Mouse (Mus musculus): ENCODE results near the gene Kif3b. TPM values are rescaled to one million over a fixed set of nuclear protein-coding genes. Genes with fewer than 3 reads are reported as not detected.

Kif3b gene
- polyA plus RNA-seq, 1 experiment = 27.1 TPM

DNA sequence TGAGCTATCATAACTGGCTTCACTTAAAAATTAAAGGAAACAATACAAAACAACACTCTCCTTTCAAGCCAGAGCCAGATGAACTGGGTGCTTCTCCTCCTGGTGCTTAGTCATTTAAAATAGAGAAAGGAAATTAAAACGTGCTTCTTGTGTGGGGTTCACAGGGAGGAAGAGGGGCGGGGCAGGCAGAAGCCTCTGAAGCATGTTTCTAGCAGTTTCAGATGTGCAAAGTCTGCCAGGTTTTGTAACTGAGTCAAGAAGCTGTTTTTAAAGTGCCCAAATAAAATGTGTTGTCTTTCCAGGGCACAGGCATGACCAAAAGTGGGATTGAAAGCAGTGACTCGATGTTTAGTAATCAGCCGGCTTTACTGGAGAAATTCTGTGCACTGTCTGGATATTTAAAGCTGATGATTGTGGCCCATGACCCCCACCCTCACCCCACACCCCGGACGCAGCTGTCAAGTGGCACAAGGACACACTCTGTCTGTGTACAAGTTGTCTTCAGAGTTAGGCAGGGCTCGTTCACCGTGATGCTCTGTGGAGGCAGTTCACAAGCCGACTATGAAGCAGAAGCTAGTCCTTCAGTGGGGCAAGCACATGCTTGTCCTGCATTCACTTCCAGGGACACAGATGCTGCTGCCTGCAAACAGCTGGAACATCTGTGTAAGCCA is 34.6 kb downstream of the Kif3b start:
- DNase-seq = no peak
- Histone ChIP-seq H3K4me3 (replicated peaks; ENCODE audit: insufficient read depth, low read depth, low read length) (no peak overlapping the region), H3K27ac (ENCODE audit: insufficient read depth, low read length) (no peak overlapping the region), H3K27me3 (ENCODE audit: control insufficient read depth, insufficient read depth, low read length) (no peaks in the 10 kb centered on the region), H3K4me1 (ENCODE audit: control insufficient read depth, insufficient read depth, low read length) (no peaks in the 10 kb centered on the region)
- TF ChIP-seq CTCF (IDR thresholded peaks at IDR 0.05; ENCODE audit: borderline replicate concordance, insufficient read depth, low read depth, low read length) (no peak), POLR2A (IDR thresholded peaks at IDR 0.05; ENCODE audit: borderline replicate concordance, insufficient read depth, low read length) (no peak)
- WGBS = 83% methylated on average over 9 of the region's 9 CpGs

DNA sequence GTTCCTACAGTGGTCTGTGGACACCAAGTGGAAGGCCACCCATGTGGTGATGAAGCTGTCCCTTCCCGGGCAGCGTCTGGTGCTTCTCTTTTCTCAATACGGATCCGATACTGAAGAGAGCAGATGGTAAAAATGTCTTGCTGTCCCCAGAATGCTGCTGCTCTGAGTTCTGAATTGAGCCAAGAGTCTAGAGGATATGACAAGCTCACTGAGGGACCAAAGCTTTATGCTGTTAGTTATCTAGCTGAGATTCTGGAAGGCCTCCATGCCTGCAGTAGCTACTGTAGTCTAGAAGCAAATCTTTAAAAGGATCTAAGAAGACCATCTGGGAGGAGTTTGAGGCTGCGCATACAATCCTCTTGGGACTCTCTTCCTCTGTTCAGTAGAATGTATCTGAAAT is 41.1 kb downstream of the Kif3b start:
- peak; percentile 40 to 68 for DNase-seq
- peaks cover 11% of the 10 kb centered on the region for H3K4me1 ChIP-seq (ENCODE audit: control insufficient read depth, insufficient read depth, low read length)
- no peak for TF ChIP-seq POLR2A (IDR thresholded peaks at IDR 0.05; ENCODE audit: borderline replicate concordance, insufficient read depth, low read length)
- TF ChIP-seq CTCF (IDR thresholded peaks at IDR 0.05; ENCODE audit: borderline replicate concordance, insufficient read depth, low read depth, low read length) = no peak
- H3K27me3 ChIP-seq (ENCODE audit: control insufficient read depth, insufficient read depth, low read length) = no peaks in the 10 kb centered on the region
- H3K4me3 ChIP-seq (replicated peaks; ENCODE audit: insufficient read depth, low read depth, low read length) = no peak overlapping the region
- WGBS = 12% methylated on average over 5 of the region's 5 CpGs
- H3K27ac ChIP-seq (ENCODE audit: insufficient read depth, low read length) = peak overlapping the region; percentile 1; the same call in 1 of the 2 replicates

DNA sequence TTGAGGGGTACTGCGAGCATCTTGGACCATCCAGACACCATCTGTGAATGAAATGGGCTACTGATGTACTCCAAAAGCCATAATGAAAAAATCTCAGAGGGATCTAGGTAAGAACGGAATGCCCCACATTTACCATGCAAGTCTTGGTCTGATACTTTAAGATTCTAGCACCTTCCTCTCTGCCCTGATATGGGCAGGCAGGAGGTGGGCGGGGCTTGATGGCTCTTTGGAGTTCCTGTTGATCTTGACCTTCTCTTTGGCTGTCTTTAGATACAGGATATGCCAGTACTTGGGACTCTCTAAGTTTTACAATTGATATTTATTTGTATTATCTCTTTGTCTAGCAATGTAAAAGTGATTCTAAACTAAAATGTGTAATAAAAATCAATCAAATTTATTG is 41.8 kb downstream of the Kif3b start:
- no peaks in the 10 kb centered on the region for H3K27me3 ChIP-seq (ENCODE audit: control insufficient read depth, insufficient read depth, low read length)
- peaks cover 11% of the 10 kb centered on the region for H3K4me1 ChIP-seq (ENCODE audit: control insufficient read depth, insufficient read depth, low read length)
- H3K27ac ChIP-seq (ENCODE audit: insufficient read depth, low read length) = peak overlapping the region; percentile 1; the same call in 1 of the 2 replicates
- H3K4me3 ChIP-seq (replicated peaks; ENCODE audit: insufficient read depth, low read depth, low read length) = no peak overlapping the region
- no peak for DNase-seq
- WGBS = 65% methylated on average over 3 of the region's 3 CpGs
- no peak for TF ChIP-seq CTCF (IDR thresholded peaks at IDR 0.05; ENCODE audit: borderline replicate concordance, insufficient read depth, low read depth, low read length)
- no peak for TF ChIP-seq POLR2A (IDR thresholded peaks at IDR 0.05; ENCODE audit: borderline replicate concordance, insufficient read depth, low read length)

DNA sequence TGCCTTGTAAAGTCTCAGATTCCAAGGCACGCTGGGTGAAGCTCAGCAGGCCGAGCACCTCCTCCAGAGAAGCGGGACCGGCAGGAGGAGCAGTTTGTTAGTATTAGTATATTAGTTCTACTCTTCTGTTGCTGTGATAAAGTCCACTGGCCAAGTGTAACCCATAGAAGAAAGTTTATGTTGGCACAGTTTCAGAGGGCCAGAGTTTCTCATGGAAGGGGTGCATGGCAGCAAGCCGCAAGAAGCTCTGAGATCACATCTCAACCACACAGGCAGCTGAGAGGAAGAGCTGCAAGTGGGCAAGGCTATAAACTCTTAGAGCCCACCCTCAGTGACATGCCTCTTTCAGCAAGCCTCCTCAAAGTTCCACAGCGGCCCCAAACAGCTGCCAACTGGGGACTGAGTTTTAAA is 42.6 kb downstream of the Kif3b start:
- TF ChIP-seq CTCF (IDR thresholded peaks at IDR 0.05; ENCODE audit: borderline replicate concordance, insufficient read depth, low read depth, low read length) (no peak), POLR2A (IDR thresholded peaks at IDR 0.05; ENCODE audit: borderline replicate concordance, insufficient read depth, low read length) (no peak)
- no peak overlapping the region for H3K4me3 ChIP-seq (replicated peaks; ENCODE audit: insufficient read depth, low read depth, low read length)
- WGBS = 93% methylated on average over 6 of the region's 6 CpGs

DNA sequence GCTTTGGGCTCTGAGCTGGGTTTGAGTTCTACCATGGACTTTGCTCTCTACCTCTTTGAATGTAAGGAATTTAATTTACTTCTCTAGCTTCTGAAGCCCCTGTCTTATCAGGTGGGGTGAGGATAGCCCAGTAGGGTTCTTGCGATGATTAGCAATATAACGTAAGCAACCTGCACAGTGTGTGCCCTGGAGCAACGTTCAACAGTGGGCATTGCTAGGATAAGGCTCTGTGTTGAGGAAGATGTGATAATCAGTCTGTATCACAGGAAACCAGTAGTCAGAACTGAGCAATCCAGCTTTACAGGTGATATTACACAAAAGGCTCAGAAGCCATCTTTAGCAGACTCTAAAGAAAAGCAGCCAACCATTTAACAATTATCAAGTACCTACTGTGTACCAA is 43.1 kb downstream of the Kif3b start:
- WGBS = 84% methylated on average over 3 of the region's 3 CpGs
- DNase-seq = no peak
- H3K4me1 ChIP-seq (ENCODE audit: control insufficient read depth, insufficient read depth, low read length) = peaks cover 11% of the 10 kb centered on the region
- H3K27ac ChIP-seq (ENCODE audit: insufficient read depth, low read length) = no peak overlapping the region
- no peak overlapping the region for H3K4me3 ChIP-seq (replicated peaks; ENCODE audit: insufficient read depth, low read depth, low read length)
- no peaks in the 10 kb centered on the region for H3K27me3 ChIP-seq (ENCODE audit: control insufficient read depth, insufficient read depth, low read length)
- no peak for TF ChIP-seq POLR2A (IDR thresholded peaks at IDR 0.05; ENCODE audit: borderline replicate concordance, insufficient read depth, low read length)
- TF ChIP-seq CTCF (IDR thresholded peaks at IDR 0.05; ENCODE audit: borderline replicate concordance, insufficient read depth, low read depth, low read length) = no peak

More for the DNA sequence above, 42.6 kb downstream of the Kif3b start:
- peaks cover 11% of the 10 kb centered on the region for H3K4me1 ChIP-seq (ENCODE audit: control insufficient read depth, insufficient read depth, low read length)
- DNase-seq = no peak
- H3K27ac ChIP-seq (ENCODE audit: insufficient read depth, low read length) = no peak overlapping the region
- no peaks in the 10 kb centered on the region for H3K27me3 ChIP-seq (ENCODE audit: control insufficient read depth, insufficient read depth, low read length)

DNA sequence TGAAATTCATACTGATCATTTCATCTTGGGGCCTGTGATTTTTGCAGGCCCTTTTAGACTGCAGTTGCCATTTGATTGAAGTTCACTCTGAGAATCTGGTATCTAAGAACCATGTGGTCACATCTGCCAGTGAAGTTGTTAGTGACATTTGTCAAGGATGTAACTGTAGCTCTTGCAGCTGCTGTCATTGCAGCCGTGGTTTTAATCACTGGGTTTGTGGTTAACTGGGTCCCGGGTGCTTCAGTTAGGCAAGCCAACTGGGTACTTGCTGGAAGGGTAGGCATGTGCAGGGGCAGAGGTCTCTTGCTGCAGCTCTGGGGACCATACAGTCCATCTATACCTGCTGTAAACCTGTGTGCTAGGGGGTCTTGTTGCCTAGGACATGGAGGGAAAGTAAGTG is 44.9 kb downstream of the Kif3b start:
- TF ChIP-seq CTCF (IDR thresholded peaks at IDR 0.05; ENCODE audit: borderline replicate concordance, insufficient read depth, low read depth, low read length) (no peak), POLR2A (IDR thresholded peaks at IDR 0.05; ENCODE audit: borderline replicate concordance, insufficient read depth, low read length) (no peak)
- WGBS = 73% methylated on average over 2 of the region's 2 CpGs
- DNase-seq = no peak

DNA sequence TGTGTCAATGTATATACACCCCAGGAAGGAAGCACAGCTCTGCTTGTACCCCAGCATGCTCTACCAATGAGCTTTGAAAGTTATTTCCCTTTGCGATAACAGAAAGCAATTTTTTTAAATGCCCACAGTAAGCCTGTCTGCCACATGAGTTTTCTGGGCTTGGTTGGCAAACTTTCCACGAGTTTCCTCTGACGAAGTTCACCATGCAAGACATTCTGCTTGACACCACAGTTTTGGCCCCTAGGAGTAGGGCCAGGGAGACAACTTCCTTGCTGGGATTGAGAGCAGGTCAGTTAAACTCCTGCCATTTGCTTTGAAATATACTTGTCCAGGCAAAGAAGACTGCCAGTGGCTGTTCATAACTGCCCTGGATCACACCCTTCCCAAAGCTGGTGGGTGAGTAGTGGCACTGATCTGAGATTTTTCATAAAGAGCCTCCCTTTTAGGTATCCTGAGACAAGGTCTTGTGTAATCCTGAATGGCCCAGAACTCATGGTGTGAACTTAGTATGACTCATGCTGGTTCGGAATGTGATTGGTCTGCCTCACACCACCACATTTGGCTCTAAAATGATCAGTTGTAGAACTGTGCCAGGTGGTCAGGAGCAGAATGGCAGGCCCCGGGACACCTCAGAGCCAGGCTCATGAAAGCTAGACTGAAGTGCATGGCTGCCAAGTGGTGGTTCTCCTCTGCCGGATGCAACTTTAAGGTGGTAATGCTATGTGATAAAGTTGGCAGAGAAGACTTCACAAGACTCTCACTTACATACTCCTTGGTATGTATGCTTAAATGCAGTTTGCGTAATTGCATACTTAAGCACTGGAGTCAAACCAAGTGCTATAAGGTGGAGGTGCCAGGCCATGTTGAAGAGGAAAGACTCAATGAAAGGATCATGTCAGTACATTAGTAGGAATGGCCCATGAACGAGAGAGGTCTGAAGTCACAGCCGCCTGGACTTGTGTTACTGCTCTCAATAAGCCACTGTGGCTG is 47.4 kb downstream of the Kif3b start:
- DNase-seq = peak in 1 of 2 experiments; percentile 41
- TF ChIP-seq CTCF (IDR thresholded peaks at IDR 0.05; ENCODE audit: borderline replicate concordance, insufficient read depth, low read depth, low read length) (no peak), POLR2A (IDR thresholded peaks at IDR 0.05; ENCODE audit: borderline replicate concordance, insufficient read depth, low read length) (no peak)
- 60% methylated on average over 9 of the region's 9 CpGs for WGBS
- Histone ChIP-seq H3K4me3 (replicated peaks; ENCODE audit: insufficient read depth, low read depth, low read length) (no peak overlapping the region), H3K4me1 (ENCODE audit: control insufficient read depth, insufficient read depth, low read length) (no peaks in the 10 kb centered on the region), H3K27ac (ENCODE audit: insufficient read depth, low read length) (no peak overlapping the region), H3K27me3 (ENCODE audit: control insufficient read depth, insufficient read depth, low read length) (no peaks in the 10 kb centered on the region)

More for the DNA sequence above, 44.9 kb downstream of the Kif3b start:
- no peak overlapping the region for H3K27ac ChIP-seq (ENCODE audit: insufficient read depth, low read length)
- no peak overlapping the region for H3K4me3 ChIP-seq (replicated peaks; ENCODE audit: insufficient read depth, low read depth, low read length)
- peaks cover 11% of the 10 kb centered on the region for H3K4me1 ChIP-seq (ENCODE audit: control insufficient read depth, insufficient read depth, low read length)
- H3K27me3 ChIP-seq (ENCODE audit: control insufficient read depth, insufficient read depth, low read length) = no peaks in the 10 kb centered on the region

Measured in cerebellum, adult 2 months (tissue).